Mouse (Mus musculus) heart, postnatal 0 days (tissue): ENCODE data around the gene Maml2. TPM values are rescaled to one million over a fixed set of nuclear protein-coding genes. Genes with fewer than 3 reads are reported as not detected.

ENCODE experiments used
- ATAC-seq: fragments of 200-750 bp; cut with Nextera tagmentation; 2 replicates; pipeline ENCODE4 v1.8.0; 2017; ENCODE audit warnings: low read depth, moderate number of reproducible peaks, moderate library complexity; ENCODE audit not compliant: insufficient read depth
- DNase-seq: peaks from one replicate; pipeline ENCODE4 v3.0.0-alpha.2; 2016; ENCODE audit warnings: low spot score
- H3K27ac ChIP-seq: fragments of 300-500 bp; sonication (generic); 2 replicates; pipeline ENCODE4 v1.5.1; 2014; ENCODE audit warnings: low read depth, mild to moderate bottlenecking
- H3K27me3 ChIP-seq: fragments of 300-500 bp; sonication (generic); 2 replicates; pipeline ENCODE4 v1.6.1; 2014; ENCODE audit warnings: low read length, mixed read lengths; ENCODE audit not compliant: control insufficient read depth, insufficient read depth
- H3K36me3 ChIP-seq: fragments of 300-500 bp; sonication (generic); replicated peaks from 2 replicates; pipeline ENCODE4 v1.6.1; 2014; ENCODE audit warnings: low read length, mixed read lengths; ENCODE audit not compliant: control insufficient read depth, insufficient read depth
- H3K4me1 ChIP-seq: fragments of 300-500 bp; sonication (generic); 2 replicates; pipeline ENCODE4 v1.6.1; 2014; ENCODE audit warnings: antibody characterized with exemption; ENCODE audit not compliant: control insufficient read depth, insufficient read depth
- H3K4me2 ChIP-seq: fragments of 300-500 bp; sonication (generic); 2 replicates; pipeline ENCODE4 v1.6.1; 2014; ENCODE audit warnings: low read depth, mild to moderate bottlenecking, low read length, moderate library complexity
- H3K4me3 ChIP-seq: fragments of 300-500 bp; sonication (generic); 2 replicates; pipeline ENCODE4 v1.5.1; 2014; ENCODE audit warnings: low read depth, low read length
- H3K9ac ChIP-seq: fragments of 300-500 bp; sonication (generic); replicated peaks from 2 replicates; pipeline ENCODE4 v1.6.1; 2014; ENCODE audit warnings: low read depth, low read length, mixed read lengths
- H3K9me3 ChIP-seq: fragments of 300-500 bp; sonication (generic); replicated peaks from 2 replicates; pipeline ENCODE4 v1.6.1; 2016; ENCODE audit warnings: low read length; ENCODE audit not compliant: control insufficient read depth
- CTCF ChIP-seq: IDR thresholded peaks from 2 replicates; pipeline ENCODE4 v1.5.1; 2016; ENCODE audit warnings: antibody characterized with exemption, control low read depth, low read depth
- EP300 ChIP-seq: IDR thresholded peaks from 2 replicates; pipeline ENCODE4 v1.6.1; 2016; ENCODE audit warnings: antibody characterized with exemption, low read depth
- WGBS: fragments of 180-500 bp; shearing (Covaris S2); extraction: QIAGEN DNeasy Blood & Tissue Kit; methylation state at CpG from one replicate; pipeline ENCODE4 v1.1.7; 2014; 5-methylcytosine and 5-hydroxymethylcytosine counted together
- polyA plus RNA-seq: library from polyadenylated mRNA; unstranded; fragments of >200 nt; fragmentation: Nextera tagmentation; extraction: Ambion mirVana; gene quantifications from 2 replicates; pipeline ENCODE4 v1.2.1, GENCODE M21; 2015
- total RNA-seq: library from RNA; depleted of rRNA; stranded (reverse); fragments of >200 nt; gene quantifications from 2 replicates; pipeline ENCODE4 v1.2.3, GENCODE M21; 2014; ENCODE audit warnings: low replicate concordance

Gene Maml2
- total and polyA plus RNA-seq, 2 experiments from 2014 or later, result 6.0 to 7.0 TPM

DNA sequence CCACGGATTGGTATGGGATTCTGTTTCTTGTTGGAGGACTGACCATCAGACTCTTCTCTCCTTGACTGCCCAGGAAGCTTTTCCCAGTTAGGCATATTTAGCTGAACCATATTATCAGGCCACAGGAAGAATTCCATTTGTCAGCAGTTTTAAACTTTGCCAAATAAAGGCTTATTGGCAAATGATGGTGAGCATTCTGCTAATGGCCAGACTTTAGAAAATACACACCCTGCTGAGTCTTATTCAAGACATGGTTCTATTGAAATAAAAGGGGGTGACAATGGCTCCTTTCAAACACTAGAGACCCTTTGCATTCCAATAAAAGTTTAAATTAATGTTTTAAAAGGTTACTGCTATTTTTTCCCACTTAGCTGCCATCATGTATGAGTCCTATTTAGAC lies 279.4 kb downstream of the Maml2 start:
- H3K27ac ChIP-seq, result no peak overlapping the region
- no peaks in the 10 kb centered on the region for H3K36me3 ChIP-seq
- H3K9ac ChIP-seq, result no peak overlapping the region
- 85% methylated on average over 1 of the region's 1 CpGs for WGBS
- H3K4me3 ChIP-seq, result no peak overlapping the region
- no peaks in the 10 kb centered on the region for H3K27me3 ChIP-seq
- ATAC-seq (no peak), DNase-seq (no peak)
- H3K4me2 ChIP-seq, result no peak overlapping the region
- peaks cover 12% of the 10 kb centered on the region; the same call in 1 of the 2 replicates for H3K4me1 ChIP-seq
- no peak for TF ChIP-seq EP300
- TF ChIP-seq CTCF, result no peak
- H3K9me3 ChIP-seq, result no peaks in the 10 kb centered on the region; the same call in 1 of the 2 replicates

GRCm38 (mm10) chr9:13581184-13581583 lies 283.4 kb downstream of the Maml2 start:
- peaks cover 10% of the 10 kb centered on the region for H3K4me1 ChIP-seq
- no peak overlapping the region for H3K27ac ChIP-seq
- WGBS, result 67% methylated on average over 5 of the region's 5 CpGs
- ATAC-seq (no peak), DNase-seq (no peak)
- no peak overlapping the region for H3K4me2 ChIP-seq
- H3K4me3 ChIP-seq, result no peak overlapping the region
- no peaks in the 10 kb centered on the region for H3K36me3 ChIP-seq
- TF ChIP-seq EP300, result no peak
- no peak for TF ChIP-seq CTCF
- H3K27me3 ChIP-seq, result no peaks in the 10 kb centered on the region
- no peak overlapping the region for H3K9ac ChIP-seq
- no peaks in the 10 kb centered on the region for H3K9me3 ChIP-seq

DNA sequence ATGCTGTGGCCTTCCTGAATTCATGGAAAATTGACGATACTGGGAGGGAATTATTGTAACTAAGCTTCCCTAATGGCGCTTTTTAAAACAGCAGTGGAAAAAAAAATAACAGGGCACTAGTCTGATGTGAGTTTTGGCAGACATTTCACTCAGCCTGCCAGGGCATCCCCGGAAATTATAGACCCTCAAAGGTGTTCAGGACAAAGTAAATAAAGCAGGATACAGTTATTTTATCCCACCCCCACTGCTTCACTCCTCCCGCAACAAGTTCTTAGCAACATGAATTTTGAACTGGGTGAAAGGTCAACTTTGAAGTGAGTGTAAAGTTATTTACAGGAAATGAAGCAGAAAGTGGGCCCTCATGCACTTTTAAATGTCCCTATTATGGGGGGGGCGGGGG lies 286.2 kb downstream of the Maml2 start:
- ATAC-seq (no peak), DNase-seq (peak; percentile 25)
- no peak overlapping the region for H3K9ac ChIP-seq
- WGBS, result 47% methylated on average over 5 of the region's 5 CpGs
- peaks cover 23% of the 10 kb centered on the region for H3K4me1 ChIP-seq
- H3K27me3 ChIP-seq, result no peaks in the 10 kb centered on the region
- TF ChIP-seq CTCF (no peak), EP300 (no peak)
- no peak overlapping the region for H3K27ac ChIP-seq
- H3K9me3 ChIP-seq, result no peaks in the 10 kb centered on the region
- no peak overlapping the region for H3K4me3 ChIP-seq
- H3K4me2 ChIP-seq, result no peak overlapping the region
- no peaks in the 10 kb centered on the region for H3K36me3 ChIP-seq

- 91% methylated on average over 3 of the region's 3 CpGs for WGBS
- no peak for TF ChIP-seq EP300
- no peak for TF ChIP-seq CTCF
- DNase-seq, result no peak
- Histone ChIP-seq H3K4me3 (no peak overlapping the region), H3K36me3 (no peaks in the 10 kb centered on the region), H3K4me2 (no peak overlapping the region), H3K27me3 (no peaks in the 10 kb centered on the region), H3K9ac (no peak overlapping the region), H3K27ac (0 out of 2 replicates have a peak overlapping the region, but pooled peaks have one; percentile 7), H3K9me3 (no peaks in the 10 kb centered on the region), H3K4me1 (peaks cover 23% of the 10 kb centered on the region)
- no peak for ATAC-seq
Measured at GRCm38 (mm10) chr9:13584435-13584834, 286.7 kb downstream of the Maml2 start.

DNA sequence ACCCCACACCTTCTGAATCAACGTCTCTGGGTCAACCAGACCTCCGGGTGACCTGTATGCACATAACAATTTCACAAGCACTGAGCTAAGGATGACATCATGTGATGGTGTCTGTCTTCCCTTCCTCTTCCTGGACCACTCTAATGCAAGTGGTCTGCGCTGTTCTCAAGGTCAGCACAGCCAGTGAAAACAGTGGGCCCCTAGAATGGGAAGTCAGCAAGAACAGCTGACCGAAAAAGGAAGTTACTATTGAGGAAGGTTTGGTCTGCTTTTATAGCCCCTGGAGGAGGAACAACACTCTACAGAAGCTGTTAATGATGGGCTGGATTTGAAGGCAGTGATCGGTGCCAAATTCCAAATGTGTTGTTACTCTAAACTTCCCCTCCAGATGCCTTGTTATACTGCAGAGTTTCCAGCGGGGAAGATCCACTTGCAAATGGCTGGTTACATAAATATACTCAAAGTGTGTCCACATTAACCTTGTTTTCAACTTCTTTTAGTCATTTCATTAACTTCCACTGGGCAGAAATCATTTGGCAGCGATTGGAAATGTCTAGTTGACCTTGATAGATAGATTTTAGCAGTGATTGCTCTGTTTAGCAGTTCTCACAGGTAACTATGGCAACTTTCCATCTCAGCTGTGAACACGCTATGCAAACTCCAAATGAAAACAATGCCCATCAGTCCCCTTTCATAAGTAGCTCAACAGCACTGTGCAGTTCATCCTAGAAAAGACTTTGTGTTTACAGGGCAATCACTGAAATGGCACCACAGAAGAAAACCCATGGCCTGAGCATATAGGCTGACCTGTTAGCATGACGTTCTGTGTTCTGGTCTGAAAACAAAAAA lies 289.6 kb downstream of the Maml2 start:
- Histone ChIP-seq H3K4me1 (peaks cover 23% of the 10 kb centered on the region), H3K9me3 (no peaks in the 10 kb centered on the region), H3K4me2 (no peak overlapping the region), H3K4me3 (no peak overlapping the region), H3K27ac (peak overlapping the region; percentile 67), H3K27me3 (no peaks in the 10 kb centered on the region), H3K36me3 (no peaks in the 10 kb centered on the region), H3K9ac (no peak overlapping the region)
- TF ChIP-seq CTCF (no peak), EP300 (no peak)
- DNase-seq (peak; percentile 44), ATAC-seq (peak; percentile 73)
- WGBS, result 45% methylated on average over 9 of the region's 9 CpGs

DNA sequence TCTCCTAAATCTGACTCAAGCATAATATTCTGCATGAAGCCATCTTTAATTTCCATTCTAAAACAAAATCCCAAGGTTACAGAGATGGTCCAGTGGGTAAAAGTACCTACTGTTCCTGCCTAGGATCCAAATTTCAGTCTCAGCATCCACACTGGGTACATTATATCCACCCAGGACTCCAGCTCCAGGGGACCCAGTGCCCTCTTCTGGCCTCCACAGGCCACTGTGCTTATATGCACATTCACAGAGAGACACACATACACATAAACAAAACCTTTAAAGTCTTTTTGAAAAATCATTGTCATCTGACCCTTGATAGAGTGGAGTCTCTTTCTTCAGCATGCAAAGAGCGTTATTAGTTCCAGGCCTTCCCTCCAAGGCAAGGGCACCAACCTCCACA lies 291.0 kb downstream of the Maml2 start:
- Histone ChIP-seq H3K9ac (no peak overlapping the region), H3K4me3 (no peak overlapping the region), H3K9me3 (no peaks in the 10 kb centered on the region), H3K27ac (no peak overlapping the region), H3K4me1 (peaks cover 22% of the 10 kb centered on the region), H3K27me3 (no peaks in the 10 kb centered on the region), H3K36me3 (no peaks in the 10 kb centered on the region), H3K4me2 (no peak overlapping the region)
- DNase-seq (no peak), ATAC-seq (no peak)
- WGBS, result 100% methylated on average over 1 of the region's 1 CpGs
- TF ChIP-seq EP300 (no peak), CTCF (no peak)
